Mouse (Mus musculus) liver, embryonic 14.5 days (tissue): Measurements from ENCODE around the gene Oxct1.

Experiments
- CTCF ChIP-seq: IDR thresholded peaks from 2 replicates; pipeline ENCODE4 v1.5.1; 2016; ENCODE audit warnings: antibody characterized with exemption, low read depth, control low read depth
- EP300 ChIP-seq: IDR thresholded peaks from 2 replicates; pipeline ENCODE4 v1.6.1; 2016; ENCODE audit warnings: antibody characterized with exemption, low read depth

GRCm38 (mm10) chr15:4063574-4063973 is 37.4 kb downstream of the Oxct1 start:
- TF ChIP-seq CTCF (no peak), EP300 (no peak)
